Mouse (Mus musculus) kidney, postnatal 0 days (tissue): ENCODE data around the gene Fyn. TPM values are rescaled to one million over a fixed set of nuclear protein-coding genes. Genes with fewer than 3 reads are reported as not detected.
A peak's percentile ranks its signal among the peaks of the same experiment; 100 is the strongest.

Source experiments
- ATAC-seq: fragments of 200-750 bp; cut with Nextera tagmentation; replicated peaks from 2 replicates; pipeline ENCODE4 v1.8.0; 2017; ENCODE audit warnings: low read depth, moderate number of reproducible peaks, moderate TSS enrichment, moderate library complexity; ENCODE audit not compliant: low FRiP score
- DNase-seq: peaks from one replicate; pipeline ENCODE4 v3.0.0-alpha.2; 2016; ENCODE audit warnings: low spot score
- H3K27ac ChIP-seq: fragments of 300-500 bp; sonication (generic); 2 replicates; pipeline ENCODE4 v1.5.1; 2014; ENCODE audit warnings: mild to moderate bottlenecking
- H3K27me3 ChIP-seq: fragments of 300-500 bp; sonication (generic); 2 replicates; pipeline ENCODE4 v1.6.1; 2014; ENCODE audit warnings: low read length, mixed read lengths; ENCODE audit not compliant: insufficient read depth
- H3K36me3 ChIP-seq: fragments of 300-500 bp; sonication (generic); 2 replicates; pipeline ENCODE4 v1.6.1; 2014; ENCODE audit warnings: low read length, mixed read lengths; ENCODE audit not compliant: insufficient read depth
- H3K4me1 ChIP-seq: fragments of 300-500 bp; sonication (generic); replicated peaks from 2 replicates; pipeline ENCODE4 v1.6.1; 2014; ENCODE audit warnings: antibody characterized with exemption, low read length, mixed read lengths; ENCODE audit not compliant: insufficient read depth
- H3K4me2 ChIP-seq: fragments of 300-500 bp; sonication (generic); 2 replicates; pipeline ENCODE4 v1.6.1; 2014; ENCODE audit warnings: mild to moderate bottlenecking, low read length, moderate library complexity, mixed read lengths
- H3K4me3 ChIP-seq: fragments of 300-500 bp; sonication (generic); replicated peaks from 2 replicates; pipeline ENCODE4 v1.5.1; 2014; ENCODE audit warnings: low read depth, low read length
- H3K9ac ChIP-seq: fragments of 300-500 bp; sonication (generic); 2 replicates; pipeline ENCODE4 v1.6.1; 2014; ENCODE audit warnings: low read depth, low read length
- H3K9me3 ChIP-seq: fragments of 300-500 bp; sonication (generic); replicated peaks from 2 replicates; pipeline ENCODE4 v1.6.1; 2016; ENCODE audit warnings: low read length, inconsistent platforms, mixed read lengths
- CTCF ChIP-seq: IDR thresholded peaks from 2 replicates; pipeline ENCODE4 v1.5.1; 2016; ENCODE audit warnings: antibody characterized with exemption, low read depth, mild to moderate bottlenecking, moderate library complexity
- WGBS: fragments of 180-500 bp; shearing (Covaris S2); extraction: QIAGEN DNeasy Blood & Tissue Kit; methylation state at CpG from one replicate; pipeline ENCODE4 v1.1.7; 2014; 5-methylcytosine and 5-hydroxymethylcytosine counted together
- polyA plus RNA-seq: library from polyadenylated mRNA; unstranded; fragments of >200 nt; fragmentation: Nextera tagmentation; extraction: Ambion mirVana; gene quantifications from 2 replicates; pipeline ENCODE4 v1.2.1, GENCODE M21; 2015

Gene Fyn
- polyA plus RNA-seq, 1 experiment from 2014 or later: 27.8 TPM

DNA sequence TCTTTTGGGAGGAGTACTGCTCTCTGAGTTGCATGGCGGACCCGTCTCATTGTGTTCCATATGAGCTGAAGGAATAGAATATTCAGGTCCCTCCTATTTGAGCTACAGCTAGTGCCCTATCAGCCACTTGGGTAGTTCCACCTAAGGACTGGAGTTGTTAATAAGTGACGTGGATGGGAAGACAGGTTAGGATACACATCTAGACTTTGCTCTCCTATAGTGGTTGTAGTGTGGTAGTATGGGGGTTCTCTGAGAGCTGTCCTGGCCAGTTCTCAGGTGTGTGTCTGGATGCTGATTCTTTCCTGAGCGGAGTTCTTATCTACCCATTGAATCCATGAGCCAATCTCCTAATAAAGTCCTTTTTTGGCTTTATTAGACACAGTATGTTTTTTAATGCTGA, 4.5 kb upstream of the Fyn start:
- no peak for ATAC-seq
- Histone ChIP-seq H3K4me3 (no peak overlapping the region), H3K27me3 (no peaks in the 10 kb centered on the region), H3K27ac (no peak overlapping the region), H3K9me3 (no peaks in the 10 kb centered on the region), H3K36me3 (no peaks in the 10 kb centered on the region), H3K9ac (no peak overlapping the region), H3K4me2 (no peak overlapping the region), H3K4me1 (no peaks in the 10 kb centered on the region)
- DNase-seq: no peak
- no peak for TF ChIP-seq CTCF
- WGBS: 88% methylated on average over 4 of the region's 4 CpGs

DNA sequence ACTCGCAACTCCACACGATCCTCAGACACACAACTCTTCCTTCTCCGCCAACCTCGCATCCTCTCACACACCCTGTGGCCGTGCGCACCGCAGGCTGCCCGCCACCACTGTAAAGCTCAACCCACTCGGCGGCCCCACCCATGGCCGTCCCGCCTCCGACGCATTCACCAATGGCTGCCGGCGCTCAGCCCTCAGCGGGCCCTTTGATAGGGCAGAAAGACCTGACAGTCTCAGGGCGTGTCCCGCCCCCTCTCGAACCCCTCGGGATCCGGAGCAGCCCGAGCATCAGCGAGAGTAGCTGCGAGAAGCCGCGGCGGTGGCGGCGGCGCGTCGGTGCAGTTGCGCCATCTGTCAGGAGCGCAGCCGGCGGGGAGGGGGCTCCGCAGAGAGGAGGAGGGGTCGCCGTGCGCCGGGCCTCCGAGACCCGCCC, 862 bp downstream of the Fyn start:
- no peaks in the 10 kb centered on the region for H3K36me3 ChIP-seq
- peak overlapping the region; percentile 81 for H3K9ac ChIP-seq
- peak; percentile 98 for DNase-seq

DNA sequence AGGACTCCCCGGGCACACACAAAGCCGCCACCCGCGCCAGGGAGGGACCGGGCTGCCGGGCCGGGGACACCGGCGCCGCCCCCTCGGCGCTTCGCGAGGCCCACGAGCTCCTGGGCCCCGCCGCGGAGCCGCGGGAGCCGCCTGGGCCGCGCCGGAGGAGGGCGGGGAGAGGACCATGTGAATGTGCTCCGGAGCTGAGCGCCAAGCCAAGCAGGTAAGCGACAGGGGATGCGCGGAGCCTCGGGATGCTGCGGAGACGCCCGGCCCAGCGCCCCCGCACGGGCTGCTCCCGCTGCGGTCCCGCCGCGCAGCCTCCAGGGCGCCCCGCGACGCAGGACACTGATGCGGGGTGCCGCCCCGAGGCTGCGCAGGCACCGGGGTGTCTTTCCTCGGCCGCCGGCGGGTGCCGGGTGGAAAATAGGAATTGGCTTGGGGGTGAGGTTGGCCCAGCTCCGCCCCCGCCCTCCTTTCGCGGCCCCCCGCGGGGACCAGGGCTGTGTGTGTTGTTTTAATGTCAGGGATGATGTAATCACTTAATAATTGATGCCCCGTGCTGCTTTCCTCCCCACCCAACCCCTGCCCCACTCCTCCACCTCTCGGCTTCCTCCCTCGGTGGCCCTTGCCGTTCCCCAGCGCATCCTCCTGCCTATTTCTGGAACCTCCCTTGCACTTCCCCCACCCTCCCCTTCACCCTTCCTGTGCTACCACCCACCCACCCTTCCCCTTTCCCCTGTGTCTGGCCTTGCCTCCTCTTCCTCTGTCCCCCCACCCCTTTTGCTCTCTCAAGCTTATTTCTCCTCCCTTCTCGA, 1.5 kb downstream of the Fyn start:
- Histone ChIP-seq H3K27ac (peak overlapping the region; percentile 85), H3K27me3 (no peaks in the 10 kb centered on the region), H3K9me3 (no peaks in the 10 kb centered on the region), H3K4me1 (peaks cover 5% of the 10 kb centered on the region), H3K36me3 (no peaks in the 10 kb centered on the region), H3K9ac (peak overlapping the region; percentile 81), H3K4me3 (peak overlapping the region; percentile 92), H3K4me2 (peak overlapping the region; percentile 95)
- no peak for TF ChIP-seq CTCF
- WGBS: under 1% methylated on average over 44 of the region's 68 CpGs
- DNase-seq (peak; percentile 73), ATAC-seq (peak; percentile 66)

More for the DNA sequence above, 862 bp downstream of the Fyn start:
- H3K4me2 ChIP-seq: peak overlapping the region; percentile 95
- ATAC-seq: peak; percentile 99
- under 1% methylated on average over 32 of the region's 44 CpGs for WGBS
- H3K9me3 ChIP-seq: no peaks in the 10 kb centered on the region
- H3K27ac ChIP-seq: peak overlapping the region; percentile 85
- TF ChIP-seq CTCF: no peak; the same call in 1 of the 2 replicates
- peak overlapping the region; percentile 92 for H3K4me3 ChIP-seq
- H3K27me3 ChIP-seq: no peaks in the 10 kb centered on the region
- H3K4me1 ChIP-seq: peaks cover 5% of the 10 kb centered on the region

DNA sequence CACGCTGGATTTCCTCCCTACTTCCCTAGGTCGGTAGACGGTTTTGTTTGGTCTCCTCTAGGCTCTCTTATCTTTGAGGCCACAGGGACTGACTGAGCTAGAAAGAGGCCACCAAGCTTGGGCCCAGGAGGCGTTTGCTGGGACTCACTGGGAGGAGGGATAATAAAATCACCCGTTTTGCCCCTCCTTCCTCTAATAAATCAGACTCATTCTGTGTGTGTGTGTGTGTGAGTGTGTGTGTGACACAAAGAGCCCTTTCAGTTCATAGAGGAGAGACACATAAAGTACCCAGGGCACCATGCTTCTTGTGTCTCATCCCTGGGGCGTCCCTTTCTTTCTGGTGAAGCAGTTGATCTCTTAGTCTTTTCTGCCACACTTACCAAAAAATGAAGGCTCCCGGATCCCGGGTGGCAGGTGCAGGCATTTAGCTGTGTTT, 2.1 kb downstream of the Fyn start:
- WGBS: 6% methylated on average over 8 of the region's 8 CpGs
- Histone ChIP-seq H3K27ac (no peak overlapping the region), H3K4me2 (peak overlapping the region; percentile 95), H3K9me3 (no peaks in the 10 kb centered on the region), H3K4me3 (peak overlapping the region; percentile 92), H3K4me1 (peaks cover 5% of the 10 kb centered on the region), H3K9ac (peak overlapping the region; percentile 81; the same call in 1 of the 2 replicates), H3K27me3 (no peaks in the 10 kb centered on the region), H3K36me3 (no peaks in the 10 kb centered on the region)
- TF ChIP-seq CTCF: no peak
- 0 out of 2 replicates have a peak, but pooled peaks have one; percentile 2 for ATAC-seq
- DNase-seq: peak; percentile 71

DNA sequence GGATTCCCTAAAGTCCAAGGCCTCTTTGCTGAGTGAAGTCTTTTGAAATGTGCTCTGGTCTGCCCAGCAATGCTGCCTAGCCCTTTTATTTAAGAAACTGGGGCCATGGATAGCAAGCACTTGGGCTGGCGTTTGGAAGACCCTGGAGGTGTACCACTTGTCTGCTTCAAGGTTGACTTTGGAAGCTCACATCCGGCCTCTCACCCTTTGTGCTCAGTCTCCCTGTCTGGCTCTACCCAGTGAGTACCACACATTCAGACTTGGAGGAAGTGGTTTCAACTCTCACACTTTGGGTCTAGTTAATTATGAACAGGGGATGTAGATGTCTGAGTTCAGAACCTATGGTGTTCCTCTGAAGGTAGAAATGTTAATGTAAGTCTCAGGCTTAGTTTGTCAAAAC, 2.8 kb downstream of the Fyn start:
- Histone ChIP-seq H3K4me1 (peaks cover 5% of the 10 kb centered on the region), H3K4me2 (peak overlapping the region; percentile 95), H3K27ac (no peak overlapping the region), H3K4me3 (peak overlapping the region; percentile 92), H3K9me3 (no peaks in the 10 kb centered on the region), H3K36me3 (no peaks in the 10 kb centered on the region), H3K27me3 (no peaks in the 10 kb centered on the region), H3K9ac (no peak overlapping the region)
- ATAC-seq: no peak
- 51% methylated on average over 2 of the region's 2 CpGs for WGBS
- no peak for TF ChIP-seq CTCF
- DNase-seq: no peak

DNA sequence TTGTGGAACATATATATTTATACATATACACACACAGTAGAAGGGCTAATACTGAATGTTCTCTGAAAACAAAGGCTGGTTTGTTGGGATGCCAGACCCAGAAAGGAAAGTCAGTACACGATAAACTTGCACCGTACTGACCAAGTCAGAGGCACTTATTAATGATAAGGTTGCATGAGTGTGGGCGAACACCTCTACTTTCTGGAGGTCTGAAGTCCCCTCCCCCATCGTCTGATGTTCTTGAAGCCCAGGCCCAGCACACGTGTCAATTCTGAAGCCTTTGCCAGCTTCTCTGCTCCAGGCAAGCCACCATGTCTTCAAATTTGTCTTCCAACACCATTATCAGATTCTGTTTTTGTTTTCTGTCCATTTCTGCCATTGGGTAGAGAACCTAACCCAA, 3.3 kb downstream of the Fyn start:
- no peak overlapping the region for H3K4me3 ChIP-seq
- H3K27me3 ChIP-seq: no peaks in the 10 kb centered on the region
- no peak overlapping the region for H3K27ac ChIP-seq
- peaks cover 5% of the 10 kb centered on the region for H3K4me1 ChIP-seq
- WGBS: 80% methylated on average over 5 of the region's 5 CpGs
- ATAC-seq: no peak
- 0 out of 2 replicates have a peak overlapping the region, but pooled peaks have one; percentile 95 for H3K4me2 ChIP-seq
- no peaks in the 10 kb centered on the region for H3K36me3 ChIP-seq
- H3K9me3 ChIP-seq: no peaks in the 10 kb centered on the region
- DNase-seq: no peak
- no peak overlapping the region for H3K9ac ChIP-seq
- TF ChIP-seq CTCF: no peak
